Mouse (Mus musculus) forelimb bud, embryonic 11.5 days (tissue): ENCODE data around the gene Plxnc1.

Source experiments
- DNase-seq: peaks from one replicate; pipeline ENCODE4 v3.0.0-alpha.2; 2012; ENCODE audit warnings: low read depth, low spot score

The Plxnc1 gene

DNA sequence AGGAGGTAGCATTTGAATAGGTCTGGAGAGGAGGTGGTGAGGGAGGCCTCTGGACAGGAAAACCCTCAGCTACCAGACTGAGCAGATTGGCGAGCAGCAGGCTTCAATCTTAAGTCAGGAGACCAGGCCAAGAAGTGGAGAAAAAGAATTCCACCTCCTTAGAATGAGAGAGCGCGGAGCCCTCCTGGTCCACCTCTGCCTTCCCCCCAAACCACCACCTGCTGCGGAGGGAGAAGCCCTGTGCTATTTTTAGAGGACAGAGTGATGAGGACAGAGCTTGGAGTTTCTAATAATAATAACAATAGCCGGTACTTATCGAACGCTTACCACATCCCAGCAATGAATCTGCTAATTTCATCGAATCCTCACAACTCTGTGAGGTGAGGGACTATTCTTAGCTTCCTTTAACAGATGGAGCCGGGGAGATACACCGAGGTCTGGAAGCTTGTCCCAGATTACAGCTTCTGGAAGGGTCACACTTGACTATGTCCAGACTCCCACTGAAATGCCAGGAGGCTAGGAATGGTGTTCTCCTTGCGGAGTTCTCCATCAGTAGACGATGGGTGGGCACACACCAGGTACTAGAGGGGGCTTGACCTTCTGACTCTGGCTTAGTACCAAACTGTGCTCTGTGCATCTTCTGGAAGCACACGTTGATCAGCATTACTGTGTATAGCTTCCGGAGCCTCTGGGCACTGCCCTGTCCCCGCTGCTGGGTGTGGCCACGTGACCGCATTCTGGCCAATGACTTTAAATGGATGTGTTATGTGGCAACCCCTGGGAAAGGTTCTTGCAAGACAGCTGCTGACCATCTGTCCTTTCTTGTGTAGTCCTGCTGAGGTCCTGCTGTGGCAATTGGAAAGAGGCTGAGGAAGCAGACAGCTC lies 125.6 kb downstream of the Plxnc1 start:
- DNase-seq = peak; percentile 19

DNA sequence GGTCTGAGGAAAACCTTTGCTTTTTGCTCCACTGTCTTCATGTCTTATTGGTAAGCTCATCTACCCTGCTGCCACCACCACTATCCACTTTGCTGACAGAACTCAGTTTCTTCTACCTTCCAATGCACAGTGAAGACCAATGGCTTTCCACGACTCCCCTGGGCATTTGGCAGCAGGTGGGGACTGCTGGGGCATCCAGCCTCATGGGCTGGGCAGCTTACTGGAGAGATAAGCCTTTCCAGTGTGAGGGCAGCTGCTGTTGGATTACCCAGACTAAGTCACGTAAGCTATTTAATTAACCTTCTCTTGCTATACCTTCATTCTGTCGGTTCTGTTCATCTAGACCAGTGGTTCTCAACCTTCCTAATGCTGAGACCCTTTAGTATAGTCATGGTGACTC lies 126.5 kb downstream of the Plxnc1 start:
- no peak for DNase-seq

DNA sequence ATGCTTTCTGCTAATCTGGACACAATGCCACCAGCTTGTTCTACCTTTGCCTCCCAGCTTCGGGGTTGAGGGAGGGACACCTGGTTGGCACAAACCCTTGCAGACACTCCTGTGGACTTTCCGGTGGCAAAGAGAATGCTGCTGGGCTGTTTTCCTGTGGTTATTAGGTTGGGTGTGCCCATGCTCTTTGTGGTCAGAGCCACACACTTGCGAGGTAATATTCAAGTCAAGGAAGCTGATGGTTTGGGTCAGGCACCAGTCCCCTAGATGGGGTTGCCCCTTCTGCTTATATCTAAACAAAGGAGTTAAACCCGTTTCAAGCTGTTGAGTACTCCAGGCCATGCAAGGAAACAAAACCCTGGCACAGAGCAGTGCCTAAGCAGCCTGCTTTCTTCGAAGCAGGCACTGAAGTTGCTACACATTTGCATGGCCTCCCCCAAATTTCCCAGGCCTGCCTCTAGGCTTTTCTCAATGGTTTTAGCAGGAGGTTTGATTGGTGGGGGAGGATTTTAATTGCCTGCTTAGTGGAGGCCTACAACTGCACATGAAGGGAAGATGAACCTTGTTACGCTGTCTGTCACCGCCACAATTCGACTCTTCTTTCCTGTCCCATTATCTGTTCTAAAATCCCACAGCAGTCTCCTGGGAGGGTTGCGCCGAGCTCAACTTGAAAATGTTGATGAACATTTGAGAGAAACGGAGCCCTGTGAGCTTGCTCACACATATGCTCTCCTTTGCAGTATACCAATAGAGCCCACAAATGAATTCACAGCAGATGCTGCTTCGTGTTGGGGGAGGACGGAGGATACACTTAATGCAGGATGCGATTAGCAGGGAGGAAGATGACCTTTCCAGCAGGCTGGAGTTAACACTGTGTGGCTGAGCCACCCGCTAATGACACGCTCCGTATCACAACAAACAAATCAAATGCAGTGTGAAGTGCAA lies 132.5 kb downstream of the Plxnc1 start:
- DNase-seq = no peak

DNA sequence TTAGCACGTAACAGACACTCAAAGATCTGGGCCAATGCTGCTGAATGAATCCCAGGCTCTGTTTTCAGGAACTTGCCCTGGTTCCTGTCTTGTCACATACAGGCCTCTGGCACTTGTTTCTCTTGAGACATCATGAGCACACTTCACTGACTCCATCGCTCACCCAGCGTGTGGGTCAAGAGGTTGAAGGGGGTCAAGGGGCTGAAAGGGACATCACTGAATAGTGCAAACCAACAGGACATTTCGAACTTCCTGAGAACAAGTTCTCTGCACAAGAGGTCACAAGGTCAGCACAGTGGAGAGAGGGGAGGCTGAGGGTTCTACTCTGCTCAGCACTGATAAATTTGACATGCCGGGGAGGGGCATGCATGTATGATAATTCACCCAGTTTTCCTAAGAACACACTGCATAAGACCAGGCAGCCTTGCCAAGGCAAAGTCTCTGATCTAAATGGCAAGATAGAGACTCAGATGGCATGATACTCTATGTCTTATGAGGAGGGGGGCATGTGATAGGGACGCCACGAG lies 134.6 kb downstream of the Plxnc1 start:
- DNase-seq = no peak

DNA sequence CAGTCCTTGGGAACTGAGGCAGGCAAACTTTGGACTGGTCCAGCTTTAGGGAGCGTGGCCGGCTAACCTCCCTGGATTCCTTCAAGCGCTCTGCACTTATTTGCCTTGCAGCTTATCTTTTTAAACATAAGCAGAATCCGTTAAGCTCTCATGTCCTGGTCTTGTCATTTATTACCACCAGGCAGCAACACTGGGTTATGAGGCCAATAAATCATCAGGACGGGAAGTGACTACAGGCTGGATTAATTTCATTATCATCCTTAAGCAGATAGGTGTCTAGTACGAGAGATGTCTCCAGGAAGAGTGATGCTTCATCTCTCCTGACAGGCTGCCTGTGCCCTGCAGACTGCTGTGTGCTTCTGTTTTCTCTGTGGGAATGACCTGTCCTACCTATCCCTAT lies 136.4 kb downstream of the Plxnc1 start:
- DNase-seq = no peak

DNA sequence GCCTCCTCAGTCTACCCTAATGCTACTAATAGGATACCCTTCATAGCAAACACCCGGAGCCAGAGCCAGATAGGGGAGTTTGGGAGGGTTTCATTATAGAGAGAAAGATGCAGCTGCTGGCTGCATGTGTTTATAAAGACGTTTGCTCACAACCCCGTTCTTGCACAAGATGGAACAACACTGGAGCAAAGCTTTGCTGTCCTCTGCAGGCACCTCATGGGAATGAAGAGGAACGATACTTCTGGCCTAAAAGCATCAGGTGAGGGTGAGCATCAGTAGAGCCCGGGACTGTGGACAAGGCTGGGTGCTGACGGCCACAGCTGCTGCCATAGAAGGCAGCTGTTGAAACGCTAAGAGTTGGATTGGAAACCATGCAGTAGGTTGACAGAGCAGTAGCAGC lies 137.3 kb downstream of the Plxnc1 start:
- no peak for DNase-seq

DNA sequence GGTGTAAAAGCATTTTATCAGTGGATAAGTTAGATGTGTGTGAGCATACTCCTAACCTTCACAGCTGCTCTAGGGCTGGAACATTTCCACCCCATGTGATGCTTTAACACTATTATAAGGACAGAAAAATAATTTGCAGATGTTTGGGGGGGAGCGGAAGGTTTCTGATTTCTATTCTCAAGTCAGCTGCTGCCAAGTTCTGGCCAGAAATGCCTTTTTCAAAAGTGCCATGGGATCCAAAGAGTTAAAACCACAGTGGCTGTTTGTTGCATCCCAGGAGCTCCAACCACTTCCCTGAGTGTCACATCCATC lies 139.8 kb downstream of the Plxnc1 start:
- no peak for DNase-seq

DNA sequence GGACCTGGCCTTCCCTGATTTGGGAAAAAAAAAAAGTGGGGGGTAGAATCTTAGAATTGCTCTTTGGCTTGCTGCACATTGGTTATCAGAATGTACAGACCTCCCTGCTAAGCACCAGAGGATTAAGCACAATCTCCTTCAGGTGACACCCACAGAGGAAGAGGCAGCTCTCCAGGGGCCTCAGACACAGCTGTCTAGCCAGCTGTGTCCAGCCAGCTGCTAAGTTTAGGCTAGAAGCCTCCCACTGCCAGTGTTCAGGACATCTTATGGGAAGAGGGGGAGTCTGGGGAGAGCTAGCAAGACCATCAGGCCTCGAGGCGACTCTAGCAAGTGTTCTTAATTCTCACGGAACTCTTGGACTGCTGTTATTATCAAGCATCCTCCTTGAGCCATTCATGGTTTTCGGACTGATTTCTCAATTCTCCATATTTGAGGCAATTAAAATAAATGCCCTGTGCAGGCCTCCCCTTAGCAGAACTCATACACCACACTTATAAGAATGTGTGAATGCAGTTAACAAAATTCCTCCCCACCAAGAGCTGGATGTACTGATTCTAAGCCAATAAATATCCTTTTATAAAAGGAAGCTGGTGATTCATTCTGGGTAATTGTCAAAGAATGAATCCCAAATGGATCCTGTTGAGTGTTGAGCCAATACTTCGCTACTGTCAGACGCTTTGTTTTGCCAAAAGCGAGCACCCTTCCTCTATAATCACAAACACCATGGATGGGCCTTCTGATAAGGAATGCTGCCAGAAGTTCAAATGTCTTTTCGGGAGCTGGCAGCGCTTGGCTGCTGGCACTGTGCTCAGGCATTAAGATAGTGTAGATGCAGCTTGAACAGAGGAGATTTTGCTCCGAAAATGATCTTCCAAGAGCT lies 140.4 kb downstream of the Plxnc1 start:
- DNase-seq = no peak

DNA sequence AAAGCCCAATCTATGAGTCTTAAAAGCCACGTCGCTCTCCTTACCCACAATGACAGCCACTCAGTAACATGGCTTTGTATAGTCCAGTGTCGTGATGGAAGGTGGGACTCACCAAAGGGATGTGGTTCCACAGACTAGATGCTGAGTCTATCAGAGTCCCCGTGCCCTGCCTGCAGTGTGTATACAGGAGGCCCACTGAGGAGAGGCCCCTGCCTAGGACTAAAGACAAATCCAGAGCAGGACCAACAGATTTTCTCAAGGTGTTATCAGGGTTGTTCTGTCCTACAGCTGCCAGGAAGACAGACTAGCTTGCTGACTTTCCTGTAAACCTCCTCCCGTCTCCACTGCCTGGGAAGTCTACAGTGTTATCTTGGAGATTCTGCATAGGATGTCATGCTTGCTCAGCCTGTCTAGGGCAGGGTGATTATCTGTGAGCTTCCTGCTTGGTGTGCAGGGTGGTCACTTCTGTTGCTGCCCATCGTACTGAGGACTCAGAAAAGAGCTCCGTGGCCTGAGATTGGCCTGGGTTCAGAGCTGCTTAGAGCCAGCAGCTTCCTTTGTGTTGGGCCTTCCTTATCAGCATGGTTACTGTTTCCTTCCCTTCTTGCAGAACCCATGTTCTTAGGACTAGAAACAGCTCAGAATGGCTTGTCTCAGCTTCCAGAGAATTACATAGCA lies 143.8 kb downstream of the Plxnc1 start:
- DNase-seq = no peak

DNA sequence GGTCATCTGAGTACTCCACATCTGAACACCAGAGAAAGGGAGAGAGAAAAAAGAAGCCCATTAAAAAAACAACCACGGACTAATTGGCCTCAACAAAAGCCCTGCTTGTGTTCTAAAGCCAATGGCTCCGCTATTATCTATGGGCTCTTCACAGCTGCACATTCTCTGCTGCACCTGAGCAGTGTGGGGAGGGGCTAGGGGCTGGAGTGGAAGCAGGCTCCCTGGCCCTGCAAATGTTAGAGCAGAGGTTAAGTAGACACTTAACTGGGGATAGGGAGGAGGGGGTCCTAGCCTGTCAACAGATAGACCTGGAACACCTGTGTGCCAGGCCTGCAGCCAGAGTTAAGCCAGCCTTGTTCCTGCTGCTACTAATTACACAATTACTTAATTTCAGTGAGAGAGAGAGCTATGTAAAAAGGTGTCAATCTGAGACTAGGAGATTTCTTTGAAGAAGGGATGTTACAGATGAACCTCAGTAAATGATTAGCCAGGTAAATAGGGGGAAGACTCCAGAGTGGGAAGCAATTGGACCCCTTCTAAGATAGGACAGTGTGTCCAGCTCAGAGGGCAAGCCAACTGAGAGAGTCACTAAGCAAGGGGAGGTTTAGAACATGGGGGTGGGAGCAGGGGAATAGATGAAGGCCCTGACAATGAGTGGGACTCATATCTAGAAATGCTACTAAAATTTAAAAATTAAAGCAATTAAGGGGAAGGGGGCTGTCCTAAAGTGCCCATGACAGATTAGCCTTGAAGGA lies 145.0 kb downstream of the Plxnc1 start:
- no peak for DNase-seq

DNA sequence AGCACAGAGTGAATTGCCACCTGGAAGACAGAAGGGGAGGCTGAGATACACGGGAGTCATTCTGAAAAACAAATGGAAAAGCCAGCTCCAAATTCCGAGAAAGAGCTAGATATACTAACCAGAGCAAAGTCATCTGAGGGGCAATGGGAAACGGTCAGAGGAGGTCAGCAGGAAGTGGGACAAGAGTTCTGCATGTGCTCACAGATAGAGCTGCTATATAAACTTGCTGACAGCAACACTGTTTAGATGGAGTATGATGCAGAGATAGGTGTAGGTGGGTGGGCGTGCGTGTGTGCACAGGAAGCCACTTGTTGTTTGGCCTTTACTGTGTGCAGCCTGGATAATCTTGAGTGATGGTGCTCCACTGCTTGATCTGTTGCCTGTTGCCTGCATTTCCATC lies 146.5 kb downstream of the Plxnc1 start:
- DNase-seq = no peak

DNA sequence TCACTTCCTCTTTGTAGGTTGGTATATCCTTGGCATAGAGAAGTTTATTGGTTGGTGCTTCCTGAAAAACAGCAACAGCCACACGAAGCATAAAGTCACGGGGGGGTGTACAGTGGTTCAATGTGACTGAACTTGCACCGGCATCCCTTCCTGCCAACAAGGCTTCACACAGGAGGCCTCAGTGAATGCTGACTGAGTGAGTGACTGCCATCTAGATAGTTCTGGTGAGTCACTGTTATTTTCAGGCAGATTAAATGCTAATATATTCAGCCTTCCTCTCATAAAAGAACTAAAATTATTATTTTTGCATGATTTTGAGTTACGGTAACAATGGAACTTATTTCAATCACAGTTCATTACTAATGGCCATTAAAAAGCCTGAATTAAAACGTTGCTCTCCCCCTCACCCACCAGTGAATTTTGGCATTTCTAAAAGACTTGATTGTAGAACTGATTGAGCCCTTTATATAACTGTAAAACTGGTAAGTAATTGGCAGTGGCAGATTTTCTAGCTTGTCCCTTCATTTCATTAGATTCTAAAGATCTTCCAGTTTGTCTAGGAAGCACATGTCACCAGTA lies 149.9 kb downstream of the Plxnc1 start:
- DNase-seq = no peak

DNA sequence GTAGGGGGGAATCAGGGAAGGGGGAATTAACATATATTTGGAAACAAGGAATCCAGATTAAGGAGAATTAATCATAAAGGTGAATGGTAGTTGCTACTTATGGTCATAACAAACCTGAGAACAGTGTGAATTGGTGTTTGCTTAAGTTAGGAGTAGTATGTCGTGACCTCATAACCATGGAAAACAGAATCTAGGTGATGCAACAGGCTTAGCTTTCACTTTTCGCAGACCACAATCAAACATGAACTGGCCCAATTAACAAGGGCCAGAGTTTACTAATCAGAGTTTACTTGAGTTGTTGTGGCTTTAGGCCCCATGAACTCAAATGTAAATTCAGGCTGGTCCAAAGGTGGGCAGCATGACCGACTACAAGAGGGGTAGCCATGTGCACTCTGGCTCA lies 150.7 kb downstream of the Plxnc1 start:
- DNase-seq = no peak

DNA sequence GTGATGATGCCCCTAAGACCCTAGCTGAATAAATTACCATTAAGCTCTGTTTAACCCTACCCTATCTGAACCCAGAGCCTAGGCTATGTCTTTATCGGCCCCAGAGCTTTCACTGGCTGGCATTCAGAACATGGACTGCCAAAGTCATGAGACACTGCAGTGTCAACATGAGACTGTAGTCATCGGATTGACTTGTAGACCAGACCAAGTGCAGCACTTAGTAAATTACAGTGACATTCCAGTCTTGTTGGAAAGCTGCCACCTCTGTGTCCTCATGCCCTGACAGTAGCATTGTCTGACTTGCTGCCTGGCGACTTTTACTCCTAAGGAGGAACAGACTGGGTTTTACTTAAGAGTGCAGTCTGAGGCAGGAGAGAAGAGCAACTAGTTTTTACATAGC lies 155.4 kb downstream of the Plxnc1 start:
- no peak for DNase-seq

DNA sequence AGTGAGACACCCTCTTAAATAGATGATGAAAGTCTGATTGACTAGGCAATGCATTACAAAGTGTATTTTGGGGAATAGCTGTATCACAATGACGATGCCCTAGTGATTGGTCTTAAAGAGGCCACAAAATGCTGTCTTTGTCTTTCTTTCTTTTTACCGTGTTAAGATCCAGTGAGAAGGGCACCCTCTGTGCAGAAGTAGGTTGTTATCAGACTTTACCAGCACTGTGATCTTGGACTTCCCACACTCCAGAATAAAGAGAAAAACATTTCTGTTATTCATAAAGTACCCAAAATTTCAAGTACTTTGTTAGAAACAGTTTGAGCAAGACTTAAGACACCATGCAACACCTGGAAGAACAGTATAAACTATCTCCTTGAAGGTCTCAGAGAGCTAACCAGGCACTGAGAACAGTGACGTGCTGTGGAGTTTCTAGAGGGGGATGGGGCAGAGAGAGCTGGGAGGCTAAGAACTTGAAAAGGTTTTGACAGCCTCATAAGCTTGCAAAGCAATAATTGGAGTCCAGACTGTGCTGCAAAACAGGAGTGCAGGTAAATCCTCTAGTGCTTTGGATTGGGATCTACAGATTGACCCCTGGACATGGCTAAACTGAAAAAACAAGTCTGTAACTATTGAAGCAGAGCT lies 163.9 kb downstream of the Plxnc1 start:
- DNase-seq = no peak

DNA sequence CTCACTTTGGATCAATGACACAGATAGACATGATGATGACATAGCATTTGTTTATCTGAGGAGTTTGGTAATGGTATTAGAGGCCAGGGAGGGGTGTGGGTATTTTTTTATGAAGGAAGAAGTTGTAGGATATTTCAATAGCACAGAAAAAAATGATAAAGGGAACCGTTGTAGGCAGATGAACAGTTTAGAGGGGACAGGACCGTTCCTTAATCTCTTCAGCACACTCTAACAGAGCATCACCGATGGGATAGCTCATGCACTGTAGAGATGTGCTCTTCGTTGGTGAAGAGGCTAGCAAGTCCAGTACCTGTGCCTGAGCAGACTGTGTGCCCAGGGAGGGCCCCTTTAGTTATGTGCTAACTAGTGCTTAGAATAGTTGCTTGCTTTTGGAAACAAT lies 165.3 kb downstream of the Plxnc1 start:
- no peak for DNase-seq

DNA sequence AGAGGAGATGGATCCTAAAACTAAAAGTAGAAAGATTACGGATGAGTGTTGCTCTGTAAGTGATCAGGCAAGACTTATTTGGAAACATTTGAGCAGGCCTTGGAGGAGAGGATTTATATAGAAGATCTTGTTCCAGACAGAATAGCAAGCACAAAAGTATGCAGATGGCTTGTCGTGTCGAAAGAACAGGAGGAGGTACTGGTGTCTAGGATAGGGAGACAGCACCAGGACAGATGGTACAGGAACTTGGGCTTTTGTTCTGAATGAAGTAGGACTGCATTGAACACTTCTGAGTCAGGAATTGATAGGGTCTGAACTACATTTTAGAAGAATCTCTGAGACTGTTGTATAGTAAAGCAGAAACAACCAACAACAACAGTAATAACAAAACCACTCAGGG lies 167.1 kb downstream of the Plxnc1 start:
- no peak for DNase-seq

DNA sequence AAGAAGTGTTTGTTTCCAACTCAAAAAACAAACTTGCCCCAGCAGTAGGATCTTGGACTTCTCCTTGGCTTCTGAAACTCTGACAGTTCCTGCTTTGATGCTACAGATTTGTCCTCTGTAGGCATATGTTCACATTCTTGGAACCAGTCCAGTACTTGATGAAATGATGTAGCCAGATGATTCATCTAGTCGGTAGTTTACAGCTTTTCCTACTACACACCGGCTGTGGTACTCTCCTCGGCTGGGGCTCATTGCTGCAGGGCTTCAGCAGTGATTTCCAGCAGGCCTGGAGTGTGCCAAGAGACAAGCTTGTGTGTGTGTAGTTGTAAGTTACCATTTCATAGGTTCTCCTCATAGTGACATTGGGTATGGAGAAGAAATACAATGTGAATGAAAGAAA lies 173.1 kb downstream of the Plxnc1 start:
- DNase-seq = no peak

DNA sequence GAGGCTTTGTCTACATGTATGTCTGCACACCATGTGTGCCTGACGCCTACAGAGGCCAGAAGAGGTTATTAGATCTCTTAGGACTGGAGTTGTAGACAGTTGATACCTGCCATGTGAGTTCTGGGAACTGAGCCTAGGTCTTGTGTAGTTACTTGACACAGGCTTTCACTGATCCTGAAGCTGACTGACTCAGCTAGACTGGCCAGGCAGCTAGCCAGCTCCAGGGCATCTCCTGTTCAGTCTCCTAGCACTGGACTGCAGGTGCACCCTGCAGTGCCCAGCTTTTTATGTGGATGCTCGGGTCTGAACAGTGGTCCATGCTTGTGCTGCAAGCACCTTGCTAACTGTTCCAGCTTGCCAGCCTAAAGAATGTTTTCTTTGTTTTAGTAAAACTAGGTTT lies 197.6 kb downstream of the Plxnc1 start:
- DNase-seq = no peak
